Mouse (Mus musculus): ENCODE results near the gene Steap2.

DNA sequence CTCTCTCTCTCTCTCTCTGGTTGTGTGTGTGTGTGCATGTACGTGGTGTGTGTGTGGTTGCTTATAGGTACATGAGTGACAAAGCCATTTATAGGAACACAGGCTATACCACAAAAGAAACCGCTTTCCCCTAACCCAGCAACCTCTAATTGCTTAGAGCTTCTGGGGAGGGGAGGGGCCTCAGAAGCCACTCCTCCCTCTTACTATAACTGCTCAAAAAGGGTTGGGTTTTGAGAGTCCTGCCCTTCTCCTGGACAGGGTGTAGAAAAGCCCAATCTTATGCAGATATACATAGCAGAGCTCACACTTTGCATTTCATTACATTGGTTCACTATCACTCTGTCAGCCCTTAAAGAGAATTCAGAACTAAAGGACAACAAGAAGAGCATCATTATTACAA lies 6.0 kb upstream of the Steap2 start:
- TF ChIP-seq CTCF (IDR thresholded peaks at IDR 0.05; ENCODE audit: low read depth) = no peak
- TF ChIP-seq EP300 (IDR thresholded peaks at IDR 0.05; ENCODE audit: low read depth) = no peak
